Mouse (Mus musculus) heart, postnatal 0 days (tissue): ENCODE results near the gene Hspb9.

Experiments
- CTCF ChIP-seq: IDR thresholded peaks from 2 replicates; pipeline ENCODE4 v1.5.1; 2016; ENCODE audit warnings: antibody characterized with exemption, control low read depth, low read depth
- EP300 ChIP-seq: IDR thresholded peaks from 2 replicates; pipeline ENCODE4 v1.6.1; 2016; ENCODE audit warnings: antibody characterized with exemption, low read depth

- TF ChIP-seq CTCF: no peak
- no peak for TF ChIP-seq EP300
These were observed 16.3 kb downstream of the Hspb9 start for GRCm38 (mm10) chr11:100729976-100730375.
